Mouse (Mus musculus) myocyte (in vitro differentiated cells): ENCODE measurements around the gene Tbce.

Experiments used
- POLR2AphosphoS2 ChIP-seq: IDR thresholded peaks from one replicate; pipeline ENCODE4 v1.6.1; 2011; ENCODE audit warnings: low read depth, control low read depth; ENCODE audit not compliant: insufficient read length
- REST ChIP-seq: IDR thresholded peaks from one replicate; pipeline ENCODE4 v1.6.1; 2011; ENCODE audit warnings: mild to moderate bottlenecking, control low read depth, moderate library complexity; ENCODE audit not compliant: insufficient read depth, insufficient read length

DNA sequence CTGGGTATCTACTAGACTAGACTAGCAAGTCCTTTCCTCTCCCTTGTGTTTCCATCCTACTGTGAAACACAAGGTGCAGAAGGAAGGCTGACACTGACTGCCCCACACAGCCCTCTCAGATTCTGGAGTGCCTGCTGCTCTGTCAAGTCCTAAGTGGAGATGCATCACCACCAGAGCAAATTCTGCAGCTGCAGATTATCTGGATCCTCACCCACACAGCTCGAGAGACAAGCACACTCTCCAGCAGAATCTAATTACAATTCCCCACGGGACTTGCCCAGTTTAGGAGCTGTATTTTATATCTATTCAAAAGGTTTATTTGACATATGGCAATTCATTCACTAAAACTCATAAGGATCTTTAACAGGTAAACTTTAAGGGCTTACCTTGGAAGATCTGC is 33.4 kb downstream of the Tbce start:
- TF ChIP-seq POLR2AphosphoS2 (no peak), REST (no peak)
